ENCODE assay signal across 8 mouse cellular contexts in the genomic region with DNA sequence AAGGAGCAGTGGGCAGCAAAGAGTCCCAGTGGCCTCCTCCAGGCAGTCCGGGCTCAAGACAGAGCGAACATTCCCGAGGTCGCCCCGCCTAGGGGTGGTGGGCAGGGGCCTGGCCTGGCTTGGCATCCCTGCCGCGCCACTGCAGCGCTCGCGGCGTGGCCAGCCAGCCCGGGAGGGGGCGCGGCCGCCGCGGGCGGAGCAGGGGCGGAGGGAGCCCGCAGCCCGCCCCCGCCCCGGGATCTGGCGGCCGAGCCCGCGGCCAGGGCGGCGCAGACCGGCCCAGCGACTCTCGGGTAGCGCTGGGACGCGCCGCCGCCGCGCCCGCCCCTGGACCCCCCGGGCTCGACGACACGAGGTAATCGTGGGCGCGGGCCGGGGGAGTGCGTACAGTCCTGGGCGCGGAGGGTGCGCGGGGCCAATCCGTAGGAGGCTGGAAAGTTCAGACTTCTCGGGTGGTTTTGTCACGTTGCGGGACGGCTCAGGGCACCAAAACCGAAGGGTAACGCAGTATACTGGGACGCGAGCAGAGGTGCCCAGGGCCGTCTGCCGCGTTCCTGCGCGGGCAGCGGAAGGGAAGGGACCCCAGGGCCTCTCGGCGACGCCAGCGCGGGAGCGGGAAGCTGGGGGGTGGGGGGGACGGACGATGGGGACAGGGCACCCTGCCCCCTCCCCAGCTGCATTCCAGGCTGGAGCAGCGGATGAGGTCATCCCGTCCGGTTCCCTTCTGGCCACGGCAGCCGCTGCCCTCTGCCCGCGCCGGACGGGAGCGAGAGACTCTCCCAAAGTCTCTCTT. TPM values are rescaled to one million over a fixed set of nuclear protein-coding genes. Genes with fewer than 3 reads are reported as not detected.
DNase-seq lines count a peak whose midpoint lies in the region; ATAC-seq and TF ChIP-seq lines count a peak whose summit lies in the region.

TSS of gene Cdc42ep1 (plus strand) at position 254 of the 793 bp plus-strand sequence.

- TF ChIP-seq POLR2A in cortical plate, adult 2 months (IDR thresholded peaks at IDR 0.05; ENCODE audit: extremely low read depth, insufficient read depth, low read length) = no peak

- peaks cover 6% of the 10 kb centered on the region; the same call in 1 of the 2 replicates for H3K36me3 ChIP-seq in intestine, postnatal 0 days (ENCODE audit: control insufficient read depth, insufficient read depth)
- H3K36me3 ChIP-seq in liver, embryonic 13.5 days = peaks cover 6% of the 10 kb centered on the region
- H3K36me3 ChIP-seq in neural tube, embryonic 12.5 days = no peaks in the 10 kb centered on the region

- no peaks in the 10 kb centered on the region for H3K9me3 ChIP-seq in intestine, postnatal 0 days (ENCODE audit: control insufficient read depth)
- H3K9me3 ChIP-seq in liver, embryonic 13.5 days (replicated peaks) = no peaks in the 10 kb centered on the region
- no peaks in the 10 kb centered on the region for H3K9me3 ChIP-seq in neural tube, embryonic 12.5 days

- under 1% methylated on average over 62 of the region's 86 CpGs for WGBS in intestine, postnatal 0 days
- under 1% methylated on average over 74 of the region's 86 CpGs for WGBS in liver, embryonic 13.5 days (ENCODE audit: insufficient replicate concordance)
- WGBS in neural tube, embryonic 12.5 days = 1% methylated on average over 86 of the region's 86 CpGs

- no peaks in the 10 kb centered on the region for H3K27me3 ChIP-seq in intestine, postnatal 0 days (replicated peaks; ENCODE audit: control insufficient read depth, insufficient read depth, low read length)
- peaks cover 70% of the 10 kb centered on the region for H3K27me3 ChIP-seq in liver, embryonic 13.5 days
- peaks cover 28% of the 10 kb centered on the region for H3K27me3 ChIP-seq in neural tube, embryonic 12.5 days (replicated peaks)

- peak within 1 kb of the TSS; percentile 92 for H3K4me2 ChIP-seq in intestine, postnatal 0 days (replicated peaks; ENCODE audit: low read depth)
- H3K4me2 ChIP-seq in liver, embryonic 13.5 days = peak within 1 kb of the TSS; percentile 58
- H3K4me2 ChIP-seq in neural tube, embryonic 12.5 days (replicated peaks) = peak within 1 kb of the TSS; percentile 83

- H3K9ac ChIP-seq in intestine, postnatal 0 days (ENCODE audit: low read depth, low read length) = peak within 1 kb of the TSS; percentile 85
- H3K9ac ChIP-seq in liver, embryonic 13.5 days = peak within 1 kb of the TSS; percentile 71
- H3K9ac ChIP-seq in neural tube, embryonic 12.5 days = peak within 1 kb of the TSS; percentile 65

- H3K27ac ChIP-seq in cortical plate, adult 2 months (ENCODE audit: insufficient read depth, low read length) = peak within 1 kb of the TSS; percentile 99
- peak within 1 kb of the TSS; percentile 91 for H3K27ac ChIP-seq in intestine, postnatal 0 days (ENCODE audit: low read depth, low read length)
- H3K27ac ChIP-seq in liver, embryonic 13.5 days = peak within 1 kb of the TSS; percentile 77
- no peak within 1 kb of the TSS; the same call in 1 of the 2 replicates for H3K27ac ChIP-seq in neural tube, embryonic 12.5 days

- peak; percentile 61 for ATAC-seq in intestine, postnatal 0 days
- ATAC-seq in liver, embryonic 13.5 days (ENCODE audit: low read depth) = peak; percentile 58
- ATAC-seq in neural tube, embryonic 12.5 days (ENCODE audit: low FRiP score, low read depth) = no peak

- no peak for TF ChIP-seq CTCF in cortical plate, adult 2 months (IDR thresholded peaks at IDR 0.05; ENCODE audit: extremely low read depth, insufficient read depth, low read length)
- TF ChIP-seq CTCF in intestine, postnatal 0 days (IDR thresholded peaks at IDR 0.05; ENCODE audit: low read depth) = peak; percentile 37

- H3K4me3 ChIP-seq in cortical plate, adult 2 months (ENCODE audit: insufficient read depth, low read length) = peak within 1 kb of the TSS; percentile 53
- H3K4me3 ChIP-seq in intestine, postnatal 0 days (ENCODE audit: low read depth, low read length) = peak within 1 kb of the TSS; percentile 68
- H3K4me3 ChIP-seq in liver, embryonic 13.5 days (replicated peaks) = peak within 1 kb of the TSS; percentile 60
- H3K4me3 ChIP-seq in neural tube, embryonic 12.5 days = peak within 1 kb of the TSS; percentile 47

- peak; percentile 74 for DNase-seq in ovary, adult 18-20 months (ENCODE audit: low spot score)
- no peak for DNase-seq in ovary, postnatal 10 days (ENCODE audit: low spot score)
- peak; percentile 85 to 87 for DNase-seq in heart, adult 18-20 months
- no peak for DNase-seq in liver, embryonic 13.5 days
- DNase-seq in spleen, postnatal 36 days (ENCODE audit: low spot score in 2 of 2) = no peak

- H3K4me1 ChIP-seq in cortical plate, adult 2 months (ENCODE audit: control insufficient read depth, insufficient read depth, low read length) = no peaks in the 10 kb centered on the region
- H3K4me1 ChIP-seq in intestine, postnatal 0 days (replicated peaks; ENCODE audit: control insufficient read depth, insufficient read depth, low read length) = peaks cover 9% of the 10 kb centered on the region
- H3K4me1 ChIP-seq in liver, embryonic 13.5 days (replicated peaks) = peaks cover 72% of the 10 kb centered on the region
- H3K4me1 ChIP-seq in neural tube, embryonic 12.5 days = peaks cover 52% of the 10 kb centered on the region

RNA-seq across cellular contexts. Expression of gene Cdc42ep1, which starts in this region (rescaled TPM):
- 23.3 and 28.1 TPM in 2 replicates for polyA plus RNA-seq in cortical plate, adult 2 months (2012; rRNA removed)
- 10 to 100 TPM; 26.3 to 27.9 TPM for total RNA-seq in heart, adult 18-20 months (2021)
- 16.8 and 17.0 TPM in 2 replicates for polyA plus RNA-seq in intestine, postnatal 0 days (2015; fragmentation: Nextera tagmentation; extraction: Ambion mirVana)
- 9.5 and 10.8 TPM in 2 replicates for polyA plus RNA-seq in liver, embryonic 13.5 days (2015; fragmentation: Nextera tagmentation; extraction: Ambion mirVana)
- polyA plus RNA-seq in neural tube, embryonic 12.5 days (2016; fragmentation: Nextera tagmentation; extraction: Ambion mirVana) = 14.9 and 17.6 TPM in 2 replicates

Comparison
In these comparisons a context has a peak if more than half of its experiments do, and no peak if none do; other contexts are left out.
1. DNase-seq: peak in ovary, adult 18-20 months (single experiment) and heart, adult 18-20 months (2 of 2); none in ovary, postnatal 10 days (single experiment), liver, embryonic 13.5 days (single experiment) and spleen, postnatal 36 days (0 of 2).
2. Peak in every context shown above with its lines, with median percentiles within 50 percentile points of each other: H3K4me3 ChIP-seq, H3K4me2 ChIP-seq and H3K9ac ChIP-seq.